Mouse (Mus musculus) hindbrain, postnatal 0 days (tissue): ENCODE measurements at regions not wholly inside any gene's neighbourhood (a gene's known extent, or its start where the extent isn't known, plus 50 kb on each side); places are given as distances from the start of the nearest gene placed in this dataset.
"Not testable (repeated sequence)": the region's sequence is repeated elsewhere in the genome, so short reads cannot be mapped to it uniquely, and the experiment has no call there.

ENCODE experiments used
- ATAC-seq: fragments of 200-750 bp; cut with Nextera tagmentation; 2 replicates; pipeline ENCODE4 v1.8.0; 2017; ENCODE audit warnings: mild to moderate bottlenecking, moderate TSS enrichment, moderate library complexity
- DNase-seq: peaks from one replicate; pipeline ENCODE4 v3.0.0-alpha.2; 2015; ENCODE audit warnings: low spot score
- H3K27ac ChIP-seq: fragments of 300-500 bp; sonication (generic); 2 replicates; pipeline ENCODE4 v1.5.1; 2014; ENCODE audit warnings: mild to moderate bottlenecking
- H3K27me3 ChIP-seq: fragments of 300-500 bp; sonication (generic); 2 replicates; pipeline ENCODE4 v1.6.1; 2014; ENCODE audit warnings: low read length, mixed read lengths; ENCODE audit not compliant: insufficient read depth
- H3K36me3 ChIP-seq: fragments of 300-500 bp; sonication (generic); 2 replicates; pipeline ENCODE4 v1.6.1; 2014; ENCODE audit warnings: low read length, mixed read lengths; ENCODE audit not compliant: insufficient read depth
- H3K4me1 ChIP-seq: fragments of 300-500 bp; sonication (generic); 2 replicates; pipeline ENCODE4 v1.6.1; 2014; ENCODE audit warnings: antibody characterized with exemption, low read length, mixed read lengths; ENCODE audit not compliant: insufficient read depth
- H3K4me2 ChIP-seq: fragments of 300-500 bp; sonication (generic); 2 replicates; pipeline ENCODE4 v1.6.1; 2014; ENCODE audit warnings: low read depth, mild to moderate bottlenecking, low read length, moderate library complexity, mixed read lengths
- H3K4me3 ChIP-seq: fragments of 300-500 bp; sonication (generic); 2 replicates; pipeline ENCODE4 v1.5.1; 2014; ENCODE audit warnings: low read length
- H3K9ac ChIP-seq: fragments of 300-500 bp; sonication (generic); replicated peaks from 2 replicates; pipeline ENCODE4 v1.6.1; 2014; ENCODE audit warnings: mild to moderate bottlenecking, low read length, moderate library complexity, mixed read lengths
- H3K9me3 ChIP-seq: fragments of 300-500 bp; sonication (generic); 2 replicates; pipeline ENCODE4 v1.6.1; 2016; ENCODE audit warnings: low read length, mixed read lengths
- CTCF ChIP-seq: IDR thresholded peaks from 2 replicates; pipeline ENCODE4 v1.5.1; 2016; ENCODE audit warnings: antibody characterized with exemption, control low read depth, low read depth
- WGBS: fragments of 180-500 bp; shearing (Covaris S2); extraction: QIAGEN DNeasy Blood & Tissue Kit; methylation state at CpG from one replicate; pipeline ENCODE4 v1.1.7; 2014; 5-methylcytosine and 5-hydroxymethylcytosine counted together

DNA sequence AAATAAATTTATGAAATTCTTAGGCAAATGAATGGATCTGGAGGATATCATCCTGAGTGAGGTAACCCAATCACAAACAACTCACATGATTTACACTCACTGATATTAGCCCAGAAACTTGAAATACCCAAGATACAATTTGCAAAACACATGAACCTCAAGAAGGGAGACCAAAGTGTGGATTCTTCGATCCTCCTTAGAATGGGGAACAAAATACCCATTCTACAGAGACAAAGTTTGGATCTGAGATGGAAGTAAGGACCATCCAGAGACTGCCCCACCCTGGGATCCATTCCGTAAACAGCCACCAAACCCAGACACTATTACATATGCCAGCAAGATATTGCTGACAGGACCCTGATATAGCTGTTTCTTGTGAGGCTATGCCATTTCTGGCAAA is 971.2 kb downstream of the Agbl1 start:
- H3K36me3 ChIP-seq, DNase-seq, H3K4me3 ChIP-seq, H3K9ac ChIP-seq, H3K27me3 ChIP-seq, H3K4me1 ChIP-seq, H3K4me2 ChIP-seq, H3K9me3 ChIP-seq, ATAC-seq, H3K27ac ChIP-seq: not testable (repeated sequence)
- 93% methylated on average over 2 of the region's 2 CpGs for WGBS

DNA sequence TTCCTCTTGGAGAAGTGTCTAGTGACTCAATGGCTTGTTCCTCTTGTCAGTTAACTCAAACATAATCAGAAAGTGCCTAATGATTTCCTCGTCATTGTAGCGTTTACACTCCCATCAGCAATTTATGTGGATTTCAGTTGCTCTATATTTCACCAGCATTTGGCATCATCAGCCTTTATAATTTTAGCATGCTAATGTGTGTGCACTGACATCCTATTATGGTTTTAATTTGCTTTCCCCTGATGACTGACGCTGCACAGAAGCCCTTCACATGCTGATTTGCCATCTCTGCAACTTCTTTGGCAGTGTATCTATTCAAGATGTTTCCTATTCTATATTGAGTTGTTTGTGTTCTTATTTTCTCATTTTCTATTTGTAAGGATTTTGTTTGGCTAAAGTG is 975.9 kb downstream of the Agbl1 start:
- no peaks in the 10 kb centered on the region for H3K36me3 ChIP-seq
- no peaks in the 10 kb centered on the region for H3K9me3 ChIP-seq
- no peak overlapping the region for H3K4me2 ChIP-seq
- no peak overlapping the region for H3K9ac ChIP-seq
- H3K27me3 ChIP-seq = no peaks in the 10 kb centered on the region
- WGBS = 65% methylated on average over 3 of the region's 3 CpGs
- ATAC-seq (no peak), DNase-seq (no peak)
- no peak overlapping the region for H3K27ac ChIP-seq
- H3K4me1 ChIP-seq = no peaks in the 10 kb centered on the region
- H3K4me3 ChIP-seq = no peak overlapping the region
- no peak for TF ChIP-seq CTCF

DNA sequence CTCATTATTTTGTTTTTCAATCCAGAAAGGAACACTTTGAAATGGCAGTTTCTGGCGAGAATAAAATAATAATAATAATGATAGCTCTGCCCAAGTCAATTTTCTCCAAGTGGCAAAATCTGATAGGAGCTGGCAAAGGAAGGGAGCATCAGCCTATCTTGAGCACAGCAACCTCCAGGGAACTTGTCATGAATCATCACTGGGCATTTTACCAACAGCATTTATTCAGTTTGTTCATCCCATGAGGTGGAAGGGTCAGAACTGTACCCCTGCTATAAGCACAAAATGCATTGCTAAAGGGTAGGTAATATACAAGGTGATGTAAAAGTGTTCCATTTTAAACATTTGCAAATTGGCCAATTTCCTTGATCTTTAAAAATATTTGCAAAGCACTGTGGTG is 1019.7 kb downstream of the Agbl1 start:
- WGBS = 79% methylated on average over 1 of the region's 1 CpGs
- Histone ChIP-seq H3K36me3 (no peaks in the 10 kb centered on the region), H3K27me3 (no peaks in the 10 kb centered on the region), H3K4me1 (no peaks in the 10 kb centered on the region), H3K9ac (no peak overlapping the region), H3K27ac (no peak overlapping the region), H3K4me3 (no peak overlapping the region), H3K4me2 (no peak overlapping the region), H3K9me3 (no peaks in the 10 kb centered on the region)
- DNase-seq (peak; percentile 18), ATAC-seq (no peak)
- TF ChIP-seq CTCF = no peak

DNA sequence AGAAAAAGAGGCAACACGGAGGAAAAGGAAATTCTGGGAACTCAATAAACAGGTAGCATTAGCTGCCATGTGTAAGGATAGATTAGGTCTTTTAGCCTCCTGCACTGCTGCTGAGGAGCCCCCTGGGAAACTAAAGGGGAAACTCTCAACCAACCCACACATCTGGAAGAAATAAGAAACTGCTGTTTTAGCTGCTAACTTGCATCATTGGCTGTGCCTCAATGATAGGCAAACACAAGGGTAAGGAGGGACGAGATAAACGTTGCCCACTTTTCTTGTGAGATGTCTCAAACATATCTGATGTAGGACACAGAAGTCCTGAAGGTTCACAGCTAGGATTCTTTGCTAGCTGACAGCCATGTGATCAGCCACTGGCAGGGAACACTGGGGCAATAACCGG is 1058.0 kb downstream of the Agbl1 start:
- Histone ChIP-seq H3K4me2 (no peak overlapping the region), H3K36me3 (no peaks in the 10 kb centered on the region), H3K4me1 (no peaks in the 10 kb centered on the region), H3K9me3 (no peaks in the 10 kb centered on the region), H3K4me3 (no peak overlapping the region), H3K27ac (no peak overlapping the region), H3K27me3 (no peaks in the 10 kb centered on the region), H3K9ac (no peak overlapping the region)
- no peak for DNase-seq
- no peak for ATAC-seq
- 84% methylated on average over 4 of the region's 4 CpGs for WGBS
- TF ChIP-seq CTCF = no peak

DNA sequence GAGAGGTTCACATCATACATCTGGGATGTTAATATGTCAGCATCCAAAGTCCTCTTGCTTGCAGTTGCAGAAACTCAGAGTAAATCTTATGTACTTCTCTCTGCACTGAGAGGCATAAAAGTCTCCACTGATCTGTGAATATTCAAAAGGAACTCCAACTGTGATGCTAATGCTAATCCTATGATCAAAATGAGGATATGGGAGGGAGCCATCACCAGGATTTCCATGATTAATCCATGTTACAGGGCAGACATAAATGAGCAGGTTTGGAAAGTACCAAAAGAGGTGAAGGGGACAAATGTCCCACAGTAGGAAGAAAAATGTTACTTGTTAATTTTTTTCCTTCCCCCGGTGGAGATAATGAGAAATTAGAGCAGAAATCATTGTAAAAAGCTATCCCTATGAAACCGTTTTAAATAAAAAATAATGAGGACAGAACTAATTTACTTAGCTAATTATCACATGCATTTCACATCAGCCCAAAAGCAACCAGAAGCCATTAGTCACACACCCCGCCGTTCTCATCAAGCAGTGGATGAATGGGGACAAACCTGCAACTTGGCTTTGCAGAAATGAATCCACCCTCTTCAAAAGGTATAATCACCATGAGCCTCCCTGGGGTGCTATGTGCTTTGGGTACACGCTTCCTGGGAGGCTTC is 1065.4 kb downstream of the Agbl1 start:
- Histone ChIP-seq H3K27ac (no peak overlapping the region), H3K4me1 (no peaks in the 10 kb centered on the region), H3K27me3 (no peaks in the 10 kb centered on the region), H3K4me2 (no peak overlapping the region), H3K9ac (no peak overlapping the region), H3K9me3 (no peaks in the 10 kb centered on the region), H3K4me3 (no peak overlapping the region), H3K36me3 (no peaks in the 10 kb centered on the region)
- 22% methylated on average over 5 of the region's 5 CpGs for WGBS
- DNase-seq (peak; percentile 26), ATAC-seq (no peak)
- TF ChIP-seq CTCF = no peak

DNA sequence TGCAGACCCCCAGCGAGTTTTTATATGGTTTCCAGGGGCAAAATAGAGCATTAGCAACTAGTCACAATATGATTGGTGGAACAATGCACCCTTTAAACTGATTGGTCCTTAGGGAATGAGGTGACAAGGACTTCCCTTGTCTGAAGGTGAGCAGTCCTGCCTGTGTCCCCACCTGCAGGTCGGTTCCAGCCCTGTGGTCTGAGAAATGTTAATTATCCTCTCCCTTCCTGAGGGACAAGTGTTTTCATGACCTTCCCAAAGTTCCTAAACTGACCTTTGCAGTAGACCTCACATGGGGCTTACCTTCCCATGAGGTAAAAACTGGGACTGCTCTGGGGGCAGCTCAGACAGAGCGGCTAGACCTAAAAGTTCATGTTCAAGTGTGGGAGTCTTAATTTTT is 1073.5 kb downstream of the Agbl1 start:
- Histone ChIP-seq H3K9ac (no peak overlapping the region), H3K27ac (no peak overlapping the region), H3K4me1 (no peaks in the 10 kb centered on the region), H3K9me3 (no peaks in the 10 kb centered on the region), H3K27me3 (no peaks in the 10 kb centered on the region), H3K4me3 (no peak overlapping the region), H3K4me2 (no peak overlapping the region), H3K36me3 (no peaks in the 10 kb centered on the region)
- ATAC-seq = no peak
- WGBS = 47% methylated on average over 3 of the region's 3 CpGs
- TF ChIP-seq CTCF = no peak
- DNase-seq = no peak

DNA sequence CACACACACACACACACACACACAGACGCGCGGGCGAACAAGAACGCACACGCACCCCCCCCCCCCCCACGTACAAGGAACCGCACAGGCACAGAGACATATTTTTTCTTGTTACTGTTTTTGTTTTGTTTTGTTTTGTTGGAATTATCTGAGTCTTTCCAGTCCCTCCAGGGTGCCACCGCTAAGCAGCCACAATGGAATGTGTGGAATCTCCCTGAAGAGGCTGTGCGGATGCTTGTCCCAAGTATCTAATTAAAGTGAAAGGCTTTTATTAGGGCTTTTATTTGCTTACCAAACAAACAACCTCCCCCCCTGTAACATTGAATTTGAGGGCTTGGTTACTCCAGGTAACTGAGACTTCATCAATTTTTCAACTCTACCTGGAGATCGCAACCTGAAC is 1074.2 kb downstream of the Agbl1 start:
- Histone ChIP-seq H3K9ac (no peak overlapping the region), H3K9me3 (no peaks in the 10 kb centered on the region), H3K4me1 (no peaks in the 10 kb centered on the region), H3K27me3 (no peaks in the 10 kb centered on the region), H3K4me2 (peak overlapping the region; percentile 37; the same call in 1 of the 2 replicates), H3K36me3 (no peaks in the 10 kb centered on the region), H3K27ac (no peak overlapping the region), H3K4me3 (no peak overlapping the region)
- DNase-seq (no peak), ATAC-seq (no peak)
- TF ChIP-seq CTCF = no peak
- WGBS = 15% methylated on average over 5 of the region's 11 CpGs
